Mouse (Mus musculus) gastrocnemius, postnatal 14 days (tissue): ENCODE data around the gene Gm10073. TPM values are rescaled to one million over a fixed set of nuclear protein-coding genes. Genes with fewer than 3 reads are reported as not detected.

Experiments used
- DNase-seq: peaks from one replicate; pipeline ENCODE4 v3.0.0; 2021; ENCODE audit warnings: mixed read lengths
- intact Hi-C: fragments of 180-260 bp; cut with DNase I; formaldehyde crosslinking; loops from one replicate; pipeline ENCODE4 v1.15.1; 2025; ENCODE audit warnings: low total_unique reads
- total RNA-seq, 2 experiments: library from RNA; stranded (reverse); gene quantifications; 2 replicates each; pipeline ENCODE4 v1.2.3; 2021

Gene Gm10073
- total RNA-seq, 2 experiments from 2014 or later = 107 to 123 TPM

GRCm38 (mm10) chr8:106563691-106564182 is 9.5 kb downstream of the Gm10073 start:
- peak; percentile 64 for DNase-seq

GRCm38 (mm10) chr8:106561097-106561865 is 12.0 kb downstream of the Gm10073 start:
- intact Hi-C loops = no loop called here
- DNase-seq = peak; percentile 80

More at GRCm38 (mm10) chr8:106563691-106564182, 9.5 kb downstream of the Gm10073 start:
- intact Hi-C loops = loop anchor here (2.0 kb wide), 1 partner anchor 85 kb away; no protein-coding TSS in a partner anchor

- intact Hi-C loops = no loop called here
- no peak for DNase-seq
Observed at GRCm38 (mm10) chr8:106559844-106560243, 13.4 kb downstream of the Gm10073 start.

- intact Hi-C loops = no loop called here
- no peak for DNase-seq
Observed at GRCm38 (mm10) chr8:106556068-106556645, 17.1 kb downstream of the Gm10073 start.

- intact Hi-C loops = no loop called here
- no peak for DNase-seq
Observed at GRCm38 (mm10) chr8:106554011-106554410, 19.2 kb downstream of the Gm10073 start.

GRCm38 (mm10) chr8:106550906-106551305 is 22.4 kb downstream of the Gm10073 start:
- intact Hi-C loops = no loop called here

GRCm38 (mm10) chr8:106548366-106548936 is 24.8 kb downstream of the Gm10073 start:
- no peak for DNase-seq
- intact Hi-C loops = no loop called here

More at GRCm38 (mm10) chr8:106550906-106551305, 22.4 kb downstream of the Gm10073 start:
- no peak for DNase-seq

GRCm38 (mm10) chr8:106546746-106547145 is 26.5 kb downstream of the Gm10073 start:
- DNase-seq = no peak
- intact Hi-C loops = no loop called here

- no peak for DNase-seq
- intact Hi-C loops = no loop called here
Observed at GRCm38 (mm10) chr8:106545149-106545548, 28.1 kb downstream of the Gm10073 start.

- intact Hi-C loops = no loop called here
Observed at GRCm38 (mm10) chr8:106543043-106543442, 30.2 kb downstream of the Gm10073 start.

GRCm38 (mm10) chr8:106541002-106541401 is 32.3 kb downstream of the Gm10073 start:
- DNase-seq = no peak
- intact Hi-C loops = no loop called here

More at GRCm38 (mm10) chr8:106543043-106543442, 30.2 kb downstream of the Gm10073 start:
- DNase-seq = no peak

- intact Hi-C loops = no loop called here
- no peak for DNase-seq
Observed at GRCm38 (mm10) chr8:106539193-106539592, 34.1 kb downstream of the Gm10073 start.

- intact Hi-C loops = no loop called here
- no peak for DNase-seq
Observed at GRCm38 (mm10) chr8:106535448-106535847, 37.8 kb downstream of the Gm10073 start.

GRCm38 (mm10) chr8:106534449-106534848 is 38.8 kb downstream of the Gm10073 start:
- peak; percentile 44 for DNase-seq
- intact Hi-C loops = no loop called here

- no peak for DNase-seq
- intact Hi-C loops = loop anchor here (2.0 kb wide), 1 partner anchor 101 kb away; no protein-coding TSS in a partner anchor
Observed at GRCm38 (mm10) chr8:106533709-106534108, 39.6 kb downstream of the Gm10073 start.

- DNase-seq = no peak
- intact Hi-C loops = no loop called here
Observed at GRCm38 (mm10) chr8:106530566-106530965, 42.7 kb downstream of the Gm10073 start.

- no peak for DNase-seq
- intact Hi-C loops = no loop called here
Observed at GRCm38 (mm10) chr8:106529885-106530482, 43.3 kb downstream of the Gm10073 start.

GRCm38 (mm10) chr8:106528596-106529249 is 44.5 kb downstream of the Gm10073 start:
- DNase-seq = no peak
- intact Hi-C loops = no loop called here

- intact Hi-C loops = no loop called here
- DNase-seq = no peak
Observed at GRCm38 (mm10) chr8:106527241-106528036, 45.8 kb downstream of the Gm10073 start.
